Mouse (Mus musculus): ENCODE measurements around the gene Rab3ip. TPM values are rescaled to one million over a fixed set of nuclear protein-coding genes. Genes with fewer than 3 reads are reported as not detected.

The Rab3ip gene
- polyA plus RNA-seq, 1 experiment from 2014 or later = 45.2 TPM

GRCm38 (mm10) chr10:116956483-116957158, 6.1 kb upstream of the Rab3ip start:
- H3K4me2 ChIP-seq (replicated peaks) = no peak overlapping the region
- H3K27ac ChIP-seq (replicated peaks) = no peak overlapping the region
- H3K9ac ChIP-seq (replicated peaks) = no peak overlapping the region
- H3K4me1 ChIP-seq = no peaks in the 10 kb centered on the region
- WGBS = 92% methylated on average over 11 of the region's 11 CpGs
- ATAC-seq (ENCODE audit: low FRiP score, low read depth) = no peak
- H3K27me3 ChIP-seq = no peaks in the 10 kb centered on the region
- no peaks in the 10 kb centered on the region for H3K36me3 ChIP-seq
- no peaks in the 10 kb centered on the region for H3K9me3 ChIP-seq
- no peak overlapping the region for H3K4me3 ChIP-seq

- H3K36me3 ChIP-seq = no peaks in the 10 kb centered on the region
- 97% methylated on average over 6 of the region's 6 CpGs for WGBS
- no peak overlapping the region for H3K27ac ChIP-seq (replicated peaks)
- no peaks in the 10 kb centered on the region for H3K9me3 ChIP-seq
- no peak overlapping the region for H3K9ac ChIP-seq (replicated peaks)
- no peaks in the 10 kb centered on the region for H3K27me3 ChIP-seq
- H3K4me3 ChIP-seq = no peak overlapping the region
- peaks cover 4% of the 10 kb centered on the region; the same call in 1 of the 2 replicates for H3K4me1 ChIP-seq
- ATAC-seq (ENCODE audit: low FRiP score, low read depth) = no peak
- no peak overlapping the region for H3K4me2 ChIP-seq (replicated peaks)
Observed at GRCm38 (mm10) chr10:116955191-116955590, 4.6 kb upstream of the Rab3ip start.

GRCm38 (mm10) chr10:116950886-116951285, 317 bp upstream of the Rab3ip start:
- Histone ChIP-seq H3K4me2 (replicated peaks) (peak overlapping the region; percentile 59), H3K36me3 (no peaks in the 10 kb centered on the region), H3K27me3 (no peaks in the 10 kb centered on the region), H3K9me3 (no peaks in the 10 kb centered on the region), H3K4me1 (peaks cover 13% of the 10 kb centered on the region), H3K9ac (replicated peaks) (no peak overlapping the region), H3K27ac (replicated peaks) (no peak overlapping the region), H3K4me3 (peak overlapping the region; percentile 93)
- ATAC-seq (ENCODE audit: low FRiP score, low read depth) = no peak
- 39% methylated on average over 5 of the region's 5 CpGs for WGBS

GRCm38 (mm10) chr10:116949111-116950008, 1.2 kb downstream of the Rab3ip start:
- ATAC-seq (ENCODE audit: low FRiP score, low read depth) = peak; percentile 38
- under 1% methylated on average over 44 of the region's 44 CpGs for WGBS
- H3K27ac ChIP-seq (replicated peaks) = peak overlapping the region; percentile 93
- peak overlapping the region; percentile 59 for H3K4me2 ChIP-seq (replicated peaks)
- peak overlapping the region; percentile 91 for H3K9ac ChIP-seq (replicated peaks)
- H3K4me1 ChIP-seq = peaks cover 13% of the 10 kb centered on the region
- H3K4me3 ChIP-seq = peak overlapping the region; percentile 93
- H3K27me3 ChIP-seq = no peaks in the 10 kb centered on the region
- no peaks in the 10 kb centered on the region for H3K9me3 ChIP-seq
- H3K36me3 ChIP-seq = no peaks in the 10 kb centered on the region

GRCm38 (mm10) chr10:116948414-116948813, 2.2 kb downstream of the Rab3ip start:
- WGBS = 80% methylated on average over 9 of the region's 9 CpGs
- no peak overlapping the region for H3K4me3 ChIP-seq
- H3K27me3 ChIP-seq = no peaks in the 10 kb centered on the region
- H3K9ac ChIP-seq (replicated peaks) = no peak overlapping the region
- no peaks in the 10 kb centered on the region for H3K9me3 ChIP-seq
- peaks cover 13% of the 10 kb centered on the region for H3K4me1 ChIP-seq
- H3K27ac ChIP-seq (replicated peaks) = no peak overlapping the region
- no peaks in the 10 kb centered on the region for H3K36me3 ChIP-seq
- no peak for ATAC-seq (ENCODE audit: low FRiP score, low read depth)
- H3K4me2 ChIP-seq (replicated peaks) = peak overlapping the region; percentile 59

- 81% methylated on average over 10 of the region's 10 CpGs for WGBS
- no peak overlapping the region for H3K4me2 ChIP-seq (replicated peaks)
- no peaks in the 10 kb centered on the region for H3K27me3 ChIP-seq
- peaks cover 10% of the 10 kb centered on the region for H3K36me3 ChIP-seq
- H3K9me3 ChIP-seq = 0 out of 2 replicates have a peak, but pooled peaks cover 5% of the 10 kb centered on the region
- peaks cover 8% of the 10 kb centered on the region for H3K4me1 ChIP-seq
- ATAC-seq (ENCODE audit: low FRiP score, low read depth) = no peak
- no peak overlapping the region for H3K9ac ChIP-seq (replicated peaks)
- no peak overlapping the region for H3K4me3 ChIP-seq
- H3K27ac ChIP-seq (replicated peaks) = no peak overlapping the region
Observed at GRCm38 (mm10) chr10:116944940-116945339, 5.6 kb downstream of the Rab3ip start.

- H3K9me3 ChIP-seq = 0 out of 2 replicates have a peak, but pooled peaks cover 5% of the 10 kb centered on the region
- H3K4me2 ChIP-seq (replicated peaks) = no peak overlapping the region
- H3K9ac ChIP-seq (replicated peaks) = no peak overlapping the region
- no peaks in the 10 kb centered on the region for H3K27me3 ChIP-seq
- peaks cover 8% of the 10 kb centered on the region for H3K4me1 ChIP-seq
- peaks cover 12% of the 10 kb centered on the region for H3K36me3 ChIP-seq
- no peak overlapping the region for H3K4me3 ChIP-seq
- 79% methylated on average over 3 of the region's 3 CpGs for WGBS
- ATAC-seq (ENCODE audit: low FRiP score, low read depth) = no peak
- no peak overlapping the region for H3K27ac ChIP-seq (replicated peaks)
Observed at GRCm38 (mm10) chr10:116944144-116944543, 6.4 kb downstream of the Rab3ip start.

- Histone ChIP-seq H3K27ac (replicated peaks) (no peak overlapping the region), H3K4me2 (replicated peaks) (no peak overlapping the region), H3K4me3 (no peak overlapping the region), H3K4me1 (no peaks in the 10 kb centered on the region), H3K9me3 (0 out of 2 replicates have a peak, but pooled peaks cover 5% of the 10 kb centered on the region), H3K9ac (replicated peaks) (no peak overlapping the region), H3K27me3 (no peaks in the 10 kb centered on the region), H3K36me3 (peaks cover 22% of the 10 kb centered on the region)
- ATAC-seq (ENCODE audit: low FRiP score, low read depth) = no peak
- 88% methylated on average over 6 of the region's 6 CpGs for WGBS
Observed at GRCm38 (mm10) chr10:116943025-116943424, 7.5 kb downstream of the Rab3ip start.

- ATAC-seq (ENCODE audit: low FRiP score, low read depth) = no peak
Observed at GRCm38 (mm10) chr10:116935028-116935427, 15.5 kb downstream of the Rab3ip start.

GRCm38 (mm10) chr10:116933794-116934193, 16.8 kb downstream of the Rab3ip start:
- H3K36me3 ChIP-seq = peaks cover 47% of the 10 kb centered on the region
- ATAC-seq (ENCODE audit: low FRiP score, low read depth) = no peak
- no peaks in the 10 kb centered on the region for H3K4me1 ChIP-seq
- no peak overlapping the region for H3K9ac ChIP-seq (replicated peaks)
- H3K27me3 ChIP-seq = no peaks in the 10 kb centered on the region
- no peak overlapping the region for H3K27ac ChIP-seq (replicated peaks)
- H3K9me3 ChIP-seq = no peaks in the 10 kb centered on the region
- H3K4me3 ChIP-seq = no peak overlapping the region
- 90% methylated on average over 7 of the region's 7 CpGs for WGBS
- H3K4me2 ChIP-seq (replicated peaks) = no peak overlapping the region

More at GRCm38 (mm10) chr10:116935028-116935427, 15.5 kb downstream of the Rab3ip start:
- H3K27ac ChIP-seq (replicated peaks) = no peak overlapping the region
- peaks cover 49% of the 10 kb centered on the region for H3K36me3 ChIP-seq
- H3K9me3 ChIP-seq = no peaks in the 10 kb centered on the region
- WGBS = 81% methylated on average over 12 of the region's 12 CpGs
- H3K4me2 ChIP-seq (replicated peaks) = no peak overlapping the region
- no peaks in the 10 kb centered on the region for H3K27me3 ChIP-seq
- no peaks in the 10 kb centered on the region for H3K4me1 ChIP-seq
- no peak overlapping the region for H3K9ac ChIP-seq (replicated peaks)
- no peak overlapping the region for H3K4me3 ChIP-seq

GRCm38 (mm10) chr10:116932418-116932817, 18.2 kb downstream of the Rab3ip start:
- no peaks in the 10 kb centered on the region for H3K4me1 ChIP-seq
- H3K4me3 ChIP-seq = no peak overlapping the region
- H3K36me3 ChIP-seq = peaks cover 35% of the 10 kb centered on the region
- H3K4me2 ChIP-seq (replicated peaks) = no peak overlapping the region
- no peak overlapping the region for H3K9ac ChIP-seq (replicated peaks)
- 92% methylated on average over 13 of the region's 13 CpGs for WGBS
- no peaks in the 10 kb centered on the region for H3K9me3 ChIP-seq
- no peak for ATAC-seq (ENCODE audit: low FRiP score, low read depth)
- H3K27ac ChIP-seq (replicated peaks) = no peak overlapping the region
- no peaks in the 10 kb centered on the region for H3K27me3 ChIP-seq

All from midbrain, embryonic 12.5 days (tissue).